Mouse (Mus musculus) ovary, adult 18-20 months (tissue): ENCODE data around the gene Snupn.
A peak's percentile ranks its signal among the peaks of the same experiment; 100 is the strongest.
"Not testable (repeated sequence)": the region's sequence is repeated elsewhere in the genome, so short reads cannot be mapped to it uniquely, and the experiment has no call there.

Experiments used
- DNase-seq: peaks from one replicate; pipeline ENCODE4 v3.0.0; 2022; ENCODE audit warnings: low spot score, mixed read lengths

Gene Snupn

DNA sequence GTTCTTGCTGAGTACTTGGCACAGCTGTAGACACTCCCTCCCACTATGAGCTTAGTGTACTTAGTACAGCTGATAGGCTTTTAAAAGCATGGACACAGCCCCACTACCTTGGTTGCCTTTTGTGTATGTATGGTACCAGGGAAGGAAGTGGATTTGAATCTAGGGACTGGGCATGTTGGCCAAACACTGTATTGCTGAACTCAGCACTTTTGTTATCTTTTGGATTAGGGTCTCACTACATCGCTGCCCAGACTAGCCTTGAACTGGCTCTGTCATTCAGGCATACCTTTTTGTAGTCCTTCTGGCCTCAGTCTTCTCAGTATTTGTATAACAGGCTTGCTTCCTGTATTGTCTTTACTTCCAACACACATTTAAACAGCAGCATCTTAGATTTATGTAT, 20.1 kb upstream of the Snupn start:
- no peak for DNase-seq

GRCm38 (mm10) chr9:56936861-56937222, 13.8 kb upstream of the Snupn start:
- DNase-seq: no peak

DNA sequence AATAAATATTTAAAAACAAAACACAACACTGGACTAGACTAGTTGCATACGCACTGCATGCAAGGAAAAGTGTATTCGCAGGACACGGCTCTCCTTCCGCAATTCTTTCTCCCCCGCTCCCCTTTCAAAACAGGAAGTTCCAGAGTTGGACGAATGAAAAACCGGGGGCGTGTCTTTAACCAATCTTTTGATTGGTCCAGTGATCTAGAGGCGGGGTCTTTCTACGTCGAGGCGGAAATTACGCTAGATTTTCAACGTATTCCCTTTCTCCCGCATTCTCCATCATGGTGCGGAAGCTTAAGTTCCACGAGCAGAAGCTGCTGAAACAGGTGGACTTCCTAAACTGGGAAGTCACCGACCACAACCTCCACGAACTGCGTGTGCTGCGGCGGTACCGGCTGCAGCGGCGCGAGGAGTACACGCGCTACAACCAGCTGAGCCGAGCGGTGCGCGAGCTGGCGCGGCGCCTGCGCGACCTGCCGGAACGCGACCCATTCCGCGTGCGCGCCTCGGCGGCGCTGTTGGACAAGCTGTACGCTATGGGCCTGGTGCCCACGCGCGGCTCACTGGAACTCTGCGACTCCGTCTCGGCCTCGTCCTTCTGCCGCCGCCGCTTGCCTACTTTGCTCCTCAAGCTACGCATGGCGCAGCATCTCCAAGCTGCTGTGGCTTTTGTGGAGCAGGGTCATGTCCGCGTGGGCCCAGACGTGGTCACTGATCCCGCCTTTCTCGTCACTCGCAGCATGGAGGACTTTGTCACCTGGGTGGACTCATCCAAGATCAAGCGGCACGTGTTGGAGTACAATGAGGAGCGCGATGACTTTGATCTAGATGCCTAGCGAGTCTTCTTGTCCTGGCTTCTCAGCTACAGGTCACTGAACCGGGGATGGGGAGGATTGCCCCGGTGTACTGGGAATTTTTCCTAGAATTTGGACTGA, 13.2 kb upstream of the Snupn start, which contains the start of gene Imp3:
Imp3 (plus strand) TSS at position 253 of the 938 bp plus-strand sequence.
- peak; percentile 86 for DNase-seq

GRCm38 (mm10) chr9:56938374-56938773, 12.3 kb upstream of the Snupn start:
- DNase-seq: no peak

- not testable (repeated sequence) for DNase-seq
Measured at GRCm38 (mm10) chr9:56947481-56947880, 3.2 kb upstream of the Snupn start.

- DNase-seq: not testable (repeated sequence)
Measured at GRCm38 (mm10) chr9:56948699-56949098, 2.0 kb upstream of the Snupn start.

DNA sequence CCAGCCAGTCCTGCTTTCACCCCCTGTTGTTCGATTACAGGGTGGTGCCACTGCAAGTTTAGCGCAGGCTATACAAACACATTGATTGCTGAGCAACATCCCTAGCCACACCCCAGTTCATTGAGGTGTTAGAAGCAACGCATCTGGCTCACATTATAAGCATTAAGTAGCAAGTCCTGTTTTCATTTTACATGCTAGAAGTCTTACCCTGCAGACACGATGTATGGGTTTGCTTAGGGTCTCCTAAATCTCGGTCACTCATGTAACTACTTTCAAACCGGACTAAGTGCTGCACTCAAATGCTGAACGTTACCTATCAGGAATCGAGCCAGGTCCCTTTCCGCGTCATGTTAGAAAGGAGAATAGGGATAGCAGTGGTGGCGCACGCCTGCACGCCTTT, 911 bp upstream of the Snupn start:
- DNase-seq: no peak

- no peak for DNase-seq
Measured at GRCm38 (mm10) chr9:56953562-56953961, 2.9 kb downstream of the Snupn start.

GRCm38 (mm10) chr9:56956966-56957675, 6.4 kb downstream of the Snupn start:
- DNase-seq: no peak

DNA sequence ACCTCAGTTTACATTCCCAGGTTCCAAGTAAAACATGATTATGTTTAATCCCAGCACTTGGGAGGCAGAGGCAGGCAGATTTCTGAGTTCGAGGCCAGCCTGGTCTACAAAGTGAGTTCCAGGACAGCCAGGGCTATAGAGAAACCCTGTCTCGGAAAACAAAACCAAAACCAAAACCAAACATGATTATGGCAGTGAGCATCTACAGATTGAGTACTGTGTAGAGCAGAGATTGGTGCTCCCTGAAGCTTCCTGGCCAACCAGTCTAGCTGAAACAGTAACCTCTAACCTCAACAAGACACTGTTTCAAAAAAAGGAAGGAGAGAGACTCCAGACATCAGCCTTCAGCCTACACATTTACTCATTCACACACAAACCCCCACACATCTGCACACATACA, 8.0 kb downstream of the Snupn start:
- DNase-seq: no peak

- no peak for DNase-seq
Measured at GRCm38 (mm10) chr9:56961591-56961990, 10.9 kb downstream of the Snupn start.

DNA sequence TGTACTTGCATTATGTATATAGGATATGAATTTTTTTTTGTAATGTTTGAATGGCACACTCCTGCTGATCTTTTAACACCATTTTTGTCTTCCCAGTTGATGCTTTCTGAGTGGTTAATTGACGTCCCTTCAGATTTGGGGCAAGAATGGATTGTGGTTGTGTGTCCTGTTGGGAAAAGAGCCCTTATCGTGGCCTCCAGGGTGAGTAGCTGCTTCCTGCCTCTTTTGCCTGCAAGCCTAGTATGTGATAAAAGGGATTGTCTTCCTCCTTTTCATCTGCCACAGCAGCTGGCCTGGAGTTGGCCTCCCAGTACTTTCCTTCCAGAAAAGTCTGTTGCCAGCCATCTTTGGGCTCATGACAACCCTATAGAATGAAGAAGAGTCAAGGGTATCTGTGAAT, 19.5 kb downstream of the Snupn start:
- no peak for DNase-seq

DNA sequence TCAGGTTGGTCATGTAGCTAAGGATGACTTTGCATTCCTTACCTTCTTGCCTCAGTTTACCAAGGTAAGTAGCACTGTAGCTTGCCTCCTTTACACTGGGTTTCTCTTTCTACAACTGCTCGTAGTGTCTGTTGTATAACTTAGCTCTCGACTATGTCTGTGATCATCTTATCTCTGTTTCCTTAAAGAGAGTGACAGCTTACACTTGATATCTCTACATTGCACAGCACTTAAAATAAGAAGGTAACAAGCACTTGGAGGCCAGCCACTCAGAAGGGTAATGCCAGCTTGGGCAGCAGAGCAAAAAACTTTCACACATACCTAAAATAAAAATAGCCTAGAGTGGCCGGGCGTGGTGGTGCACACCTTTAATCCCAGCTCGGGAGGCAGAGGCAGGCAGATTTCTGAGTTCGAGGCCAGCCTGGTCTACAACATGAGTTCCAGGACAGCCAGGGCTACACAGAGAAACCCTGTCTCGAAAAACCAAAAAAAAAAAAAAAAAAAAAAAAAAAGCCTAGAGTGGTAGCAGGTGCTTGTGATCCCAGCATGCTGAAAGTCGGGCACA, 23.4 kb downstream of the Snupn start:
- DNase-seq: no peak

DNA sequence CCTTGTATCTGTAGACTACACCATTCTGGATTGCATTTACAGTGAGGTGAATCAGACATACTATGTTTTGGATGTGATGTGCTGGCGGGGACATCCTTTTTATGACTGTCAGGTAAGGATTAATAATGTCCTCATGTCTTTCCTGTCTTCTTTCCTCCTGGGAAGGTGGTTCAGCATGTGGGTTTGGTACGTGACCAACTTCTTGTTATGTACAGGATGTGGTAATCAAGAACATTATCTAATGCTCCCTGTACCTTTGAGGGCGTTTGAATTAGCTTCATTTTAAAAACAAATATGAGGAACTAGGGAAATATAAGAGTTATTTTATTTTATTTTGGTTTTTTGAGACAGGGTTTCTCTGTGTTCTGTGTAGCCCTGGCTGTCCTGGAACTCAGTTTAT, 24.5 kb downstream of the Snupn start:
- DNase-seq: no peak

DNA sequence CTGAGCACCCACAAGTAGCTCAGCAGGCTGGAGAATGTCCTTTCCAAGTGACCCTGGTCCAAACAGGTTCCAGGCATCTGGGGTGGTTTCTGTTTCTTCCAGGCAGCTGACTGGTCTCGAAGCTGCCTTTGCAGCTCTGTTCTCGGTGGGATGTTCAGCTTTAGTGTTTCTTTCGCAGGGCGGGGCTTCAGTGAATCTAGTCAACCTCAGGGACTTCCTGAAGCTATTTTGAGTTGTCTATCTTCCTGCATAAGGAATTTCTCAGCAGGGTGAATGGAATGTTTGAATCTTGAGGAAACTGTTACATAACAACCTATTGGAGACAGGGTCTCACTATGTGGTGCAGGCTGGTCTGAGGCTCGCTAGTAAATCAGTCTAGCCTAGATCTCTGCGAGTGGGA, 29.5 kb downstream of the Snupn start:
- DNase-seq: no peak

GRCm38 (mm10) chr9:56981502-56981901, 30.8 kb downstream of the Snupn start:
- no peak for DNase-seq

- DNase-seq: peak; percentile 80
Measured at GRCm38 (mm10) chr9:56994286-56995197, 43.9 kb downstream of the Snupn start, which contains the start of gene Ptpn9. TSS of gene Ptpn9 (plus strand) at chr9:56994923.

- peak; percentile 25 for DNase-seq
Measured at GRCm38 (mm10) chr9:56995198-56996027, 44.7 kb downstream of the Snupn start.

DNA sequence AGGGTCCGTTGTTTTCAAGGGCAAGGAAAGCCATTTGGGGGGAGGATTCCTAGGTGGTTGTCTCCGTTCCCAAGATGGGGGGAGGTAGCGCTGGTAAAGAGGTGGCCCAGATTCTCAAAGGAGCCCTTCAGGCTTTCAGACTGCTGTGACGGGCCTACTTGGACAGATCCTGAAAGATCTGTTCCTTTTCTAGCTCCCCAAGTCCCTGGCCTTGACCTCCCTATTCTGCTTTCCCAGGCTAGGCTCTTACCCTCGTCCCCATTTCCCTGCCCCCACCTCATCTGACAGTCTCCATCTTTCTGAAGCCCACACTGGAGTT, 45.3 kb downstream of the Snupn start:
- no peak for DNase-seq

DNA sequence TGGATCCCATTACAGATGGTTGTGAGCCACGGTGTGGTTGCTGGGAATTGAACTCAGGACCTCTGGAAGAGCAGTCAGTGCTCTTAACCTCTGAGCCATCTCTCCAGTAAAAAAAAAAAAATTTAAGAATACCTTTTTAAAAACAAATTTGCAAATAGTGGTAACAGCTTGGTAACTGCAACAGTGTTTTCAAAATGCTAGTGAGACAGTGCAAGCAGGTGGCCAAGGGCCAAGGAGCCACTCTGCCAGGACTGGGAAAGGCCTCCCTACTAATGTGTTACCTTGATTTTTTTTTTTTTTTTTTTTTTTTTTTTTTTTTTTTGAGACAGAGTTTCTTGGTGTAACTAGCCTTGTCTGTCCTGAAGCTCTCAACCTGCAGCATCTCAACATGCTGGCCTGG, 46.5 kb downstream of the Snupn start:
- not testable (repeated sequence) for DNase-seq

DNA sequence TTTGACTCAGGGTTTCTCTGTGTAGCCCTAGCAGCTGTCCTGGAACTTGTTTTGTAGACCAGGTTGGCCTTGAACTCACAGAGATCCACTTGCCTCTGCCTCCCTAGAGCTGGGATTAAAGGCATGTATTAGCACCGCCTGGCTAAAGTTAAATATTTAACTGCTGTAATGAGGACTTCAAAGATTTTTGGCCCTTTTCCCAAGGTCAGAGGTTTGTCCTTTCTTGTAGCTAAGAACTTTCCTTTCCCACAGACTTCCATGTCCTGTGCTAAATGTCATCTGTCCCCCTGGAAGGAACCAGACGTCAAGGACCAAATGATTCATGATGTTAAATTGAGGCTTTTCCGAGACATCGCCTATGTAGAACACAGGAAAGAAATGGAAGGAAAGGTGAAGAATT, 52.3 kb downstream of the Snupn start:
- no peak for DNase-seq
